In the genomic region with DNA sequence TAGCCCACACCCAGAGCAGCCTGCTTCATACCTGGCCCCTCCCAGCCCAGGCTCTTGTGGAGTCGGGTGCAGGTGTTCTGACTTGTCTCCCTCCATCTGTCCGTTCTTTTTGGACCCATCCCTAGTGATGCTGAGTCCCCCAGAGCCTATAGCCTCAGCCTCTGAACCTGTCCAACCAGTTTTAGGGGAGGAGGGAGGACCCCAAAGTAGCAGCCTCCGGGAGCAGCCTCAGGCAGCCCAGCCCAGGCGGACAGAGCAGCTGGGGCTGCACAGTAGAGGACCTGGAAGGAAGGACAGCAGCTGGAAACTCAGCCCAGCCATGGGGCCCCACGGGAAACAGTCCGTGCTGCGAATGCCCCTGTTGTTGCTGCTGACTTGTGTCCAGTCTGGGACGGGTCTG, we compare ENCODE assay signal across 19 mouse cellular contexts. TPM values are rescaled to one million over a fixed set of nuclear protein-coding genes. Genes with fewer than 3 reads are reported as not detected.
DNase-seq lines count a peak whose midpoint lies in the region; ATAC-seq lines count a peak whose summit lies in the region.
"Had no signal": no experiment of that assay in that cellular context is flagged by ENCODE, and none has a peak within 500 bp of the region (broad histone marks: within the 10 kb centered on the region; RNA-seq: fewer than 3 reads in every experiment).

No protein-coding gene starts in this region.

- H3K9me3 ChIP-seq in kidney, embryonic 15.5 days (replicated peaks): no peaks in the 10 kb centered on the region
- H3K9me3 ChIP-seq in embryonic facial prominence, embryonic 10.5 days: no peaks in the 10 kb centered on the region
- H3K9me3 ChIP-seq in embryonic facial prominence, embryonic 14.5 days (ENCODE audit: control insufficient read depth, low read length): no peaks in the 10 kb centered on the region
- no peaks in the 10 kb centered on the region for H3K9me3 ChIP-seq in stomach, embryonic 14.5 days (ENCODE audit: control insufficient read depth, low read depth, low read length)
- H3K9me3 ChIP-seq: heart, embryonic 12.5 days had no signal

- 25% methylated on average over 8 of the region's 8 CpGs for WGBS in kidney, embryonic 15.5 days
- WGBS in embryonic facial prominence, embryonic 10.5 days: 25% methylated on average over 8 of the region's 8 CpGs
- 16% methylated on average over 8 of the region's 8 CpGs for WGBS in embryonic facial prominence, embryonic 14.5 days
- 8% methylated on average over 8 of the region's 8 CpGs for WGBS in stomach, embryonic 14.5 days

- H3K27me3 ChIP-seq in kidney, embryonic 15.5 days: no peaks in the 10 kb centered on the region
- H3K27me3 ChIP-seq in embryonic facial prominence, embryonic 10.5 days (replicated peaks; ENCODE audit: low read depth, poor library complexity, severe bottlenecking): peaks cover 22% of the 10 kb centered on the region
- no peaks in the 10 kb centered on the region for H3K27me3 ChIP-seq in embryonic facial prominence, embryonic 14.5 days (replicated peaks; ENCODE audit: control insufficient read depth, insufficient read depth, low read length)
- H3K27me3 ChIP-seq in stomach, embryonic 14.5 days (ENCODE audit: control insufficient read depth, insufficient read depth, low read length): no peaks in the 10 kb centered on the region

- DNase-seq in kidney, adult 9 months: no peak
- DNase-seq in embryonic facial prominence, embryonic 10.5 days (ENCODE audit: low spot score): peak; percentile 35
- peak; percentile 48 for DNase-seq in embryonic facial prominence, embryonic 14.5 days (ENCODE audit: low spot score)
- DNase-seq in ovary, adult 18-20 months (ENCODE audit: low spot score): no peak
- DNase-seq in embryo, embryonic 9.5 days (ENCODE audit: extremely low spot score): no peak
- DNase-seq: adrenal gland, adult 8-10 months; cerebellum, adult 8-10 months; gastrocnemius, adult 2 months; heart, postnatal 36 days; kidney, adult 2 months; kidney, postnatal 25 days; liver, postnatal 0 days; lung, postnatal 4 days; thymus, adult 18-20 months had no signal

- no peak overlapping the region; the same call in 1 of the 2 replicates for H3K27ac ChIP-seq in kidney, embryonic 15.5 days
- 0 out of 2 replicates have a peak overlapping the region, but pooled peaks have one; percentile 44 for H3K27ac ChIP-seq in embryonic facial prominence, embryonic 10.5 days (replicated peaks)
- no peak overlapping the region for H3K27ac ChIP-seq in embryonic facial prominence, embryonic 14.5 days (replicated peaks; ENCODE audit: low read depth, low read length)
- H3K27ac ChIP-seq in stomach, embryonic 14.5 days (ENCODE audit: low read length): no peak overlapping the region
- H3K27ac ChIP-seq: forebrain, embryonic 10.5 days; gastrocnemius, adult 2 months had no signal

- H3K4me2 ChIP-seq in kidney, embryonic 15.5 days: 0 out of 2 replicates have a peak overlapping the region, but pooled peaks have one; percentile 5
- 0 out of 2 replicates have a peak overlapping the region, but pooled peaks have one; percentile 8 for H3K4me2 ChIP-seq in embryonic facial prominence, embryonic 14.5 days (ENCODE audit: low read depth, low read length)
- no peak overlapping the region for H3K4me2 ChIP-seq in stomach, embryonic 14.5 days (replicated peaks; ENCODE audit: low read depth, low read length)
- H3K4me2 ChIP-seq: heart, embryonic 12.5 days had no signal

- ATAC-seq in kidney, embryonic 15.5 days (replicated peaks; ENCODE audit: low FRiP score): no peak
- peak; percentile 83 for ATAC-seq in embryonic facial prominence, embryonic 14.5 days (ENCODE audit: low read depth)
- peak; percentile 60 for ATAC-seq in stomach, embryonic 14.5 days (ENCODE audit: insufficient number of reproducible peaks, insufficient read depth, low FRiP score, low read depth)
- ATAC-seq: liver, postnatal 0 days had no signal

- H3K36me3 ChIP-seq in kidney, embryonic 15.5 days: no peaks in the 10 kb centered on the region
- H3K36me3 ChIP-seq in embryonic facial prominence, embryonic 10.5 days (replicated peaks): no peaks in the 10 kb centered on the region
- H3K36me3 ChIP-seq in embryonic facial prominence, embryonic 14.5 days (ENCODE audit: control insufficient read depth, insufficient read depth, low read length): no peaks in the 10 kb centered on the region
- no peaks in the 10 kb centered on the region for H3K36me3 ChIP-seq in stomach, embryonic 14.5 days (ENCODE audit: control insufficient read depth, insufficient read depth, low read length)
- H3K36me3 ChIP-seq: forebrain, embryonic 10.5 days; heart, embryonic 12.5 days had no signal

- no peak overlapping the region for H3K4me3 ChIP-seq in kidney, embryonic 15.5 days (replicated peaks)
- peak overlapping the region; percentile 17; the same call in 1 of the 2 replicates for H3K4me3 ChIP-seq in embryonic facial prominence, embryonic 10.5 days
- no peak overlapping the region for H3K4me3 ChIP-seq in embryonic facial prominence, embryonic 14.5 days (ENCODE audit: low read depth, low read length)
- no peak overlapping the region for H3K4me3 ChIP-seq in stomach, embryonic 14.5 days (ENCODE audit: low read depth, low read length)
- H3K4me3 ChIP-seq: forebrain, embryonic 10.5 days; gastrocnemius, adult 2 months; heart, embryonic 12.5 days had no signal

- peaks cover 32% of the 10 kb centered on the region for H3K4me1 ChIP-seq in kidney, embryonic 15.5 days
- peaks cover 20% of the 10 kb centered on the region for H3K4me1 ChIP-seq in embryonic facial prominence, embryonic 10.5 days
- peaks cover under 1% of the 10 kb centered on the region; the same call in 1 of the 2 replicates for H3K4me1 ChIP-seq in embryonic facial prominence, embryonic 14.5 days (ENCODE audit: control insufficient read depth, insufficient read depth, low read length)
- H3K4me1 ChIP-seq in stomach, embryonic 14.5 days (ENCODE audit: control insufficient read depth, insufficient read depth, low read length): peaks cover 11% of the 10 kb centered on the region

- no peak overlapping the region for H3K9ac ChIP-seq in kidney, embryonic 15.5 days
- no peak overlapping the region for H3K9ac ChIP-seq in embryonic facial prominence, embryonic 14.5 days (ENCODE audit: low read depth, low read length)
- no peak overlapping the region for H3K9ac ChIP-seq in stomach, embryonic 14.5 days (replicated peaks; ENCODE audit: low read depth, low read length)
- H3K9ac ChIP-seq: heart, embryonic 12.5 days; liver, postnatal 0 days had no signal

RNA-seq across cellular contexts. Expression of gene Upk3bl, which starts 2.8 kb away (rescaled TPM):
- 2.8 and 3.2 TPM in 2 replicates for polyA plus RNA-seq in kidney, embryonic 15.5 days (2015; fragmentation: Nextera tagmentation; extraction: Ambion mirVana)
- 6.0 and 6.7 TPM in 2 replicates for polyA plus RNA-seq in embryonic facial prominence, embryonic 10.5 days (2016; fragmentation: Nextera tagmentation; extraction: Ambion mirVana)
- polyA plus RNA-seq in embryonic facial prominence, embryonic 14.5 days (2014; fragmentation: Nextera tagmentation; extraction: Ambion mirVana): 17.1 and 28.1 TPM in 2 replicates
- polyA plus RNA-seq in stomach, embryonic 14.5 days (2014; fragmentation: Nextera tagmentation; extraction: Ambion mirVana): 62.4 and 63.0 TPM in 2 replicates
- polyA plus RNA-seq: liver, adult 2 months; liver, postnatal 0 days had no signal

RNA-seq across cellular contexts. Expression of gene Upk3b, which starts 18.8 kb away (rescaled TPM):
- 2.6 and 5.9 TPM in 2 replicates for polyA plus RNA-seq in kidney, embryonic 15.5 days (2015; fragmentation: Nextera tagmentation; extraction: Ambion mirVana)
- 0.32 and 0.78 TPM in 2 replicates for polyA plus RNA-seq in embryonic facial prominence, embryonic 10.5 days (2016; fragmentation: Nextera tagmentation; extraction: Ambion mirVana)
- 0.50 and 1.4 TPM in 2 replicates for polyA plus RNA-seq in embryonic facial prominence, embryonic 14.5 days (2014; fragmentation: Nextera tagmentation; extraction: Ambion mirVana)
- polyA plus RNA-seq in stomach, embryonic 14.5 days (2014; fragmentation: Nextera tagmentation; extraction: Ambion mirVana): 23.7 and 27.1 TPM in 2 replicates
- polyA plus RNA-seq: forebrain, embryonic 10.5 days had no signal

RNA-seq across cellular contexts. Expression of gene Rasa4, which starts 26.6 kb away (rescaled TPM):
- 15.4 and 18.5 TPM in 2 replicates for polyA plus RNA-seq in kidney, embryonic 15.5 days (2015; fragmentation: Nextera tagmentation; extraction: Ambion mirVana)
- 2.4 and 4.7 TPM in 2 replicates for polyA plus RNA-seq in embryonic facial prominence, embryonic 10.5 days (2016; fragmentation: Nextera tagmentation; extraction: Ambion mirVana)
- polyA plus RNA-seq in embryonic facial prominence, embryonic 14.5 days (2014; fragmentation: Nextera tagmentation; extraction: Ambion mirVana): 11.4 and 13.8 TPM in 2 replicates
- polyA plus RNA-seq in stomach, embryonic 14.5 days (2014; fragmentation: Nextera tagmentation; extraction: Ambion mirVana): 10.2 and 11.0 TPM in 2 replicates

RNA-seq across cellular contexts. Expression of gene Polr2j, which starts 59.3 kb away (rescaled TPM):
- polyA plus RNA-seq in kidney, embryonic 15.5 days (2015; fragmentation: Nextera tagmentation; extraction: Ambion mirVana): 249 and 260 TPM in 2 replicates
- 300 and 301 TPM in 2 replicates for polyA plus RNA-seq in embryonic facial prominence, embryonic 10.5 days (2016; fragmentation: Nextera tagmentation; extraction: Ambion mirVana)
- 227 and 230 TPM in 2 replicates for polyA plus RNA-seq in embryonic facial prominence, embryonic 14.5 days (2014; fragmentation: Nextera tagmentation; extraction: Ambion mirVana)
- polyA plus RNA-seq in stomach, embryonic 14.5 days (2014; fragmentation: Nextera tagmentation; extraction: Ambion mirVana): 239 and 243 TPM in 2 replicates

Comparison
In these comparisons a context has a peak if more than half of its experiments do, and no peak if none do; other contexts are left out.
1. DNase-seq: peak in embryonic facial prominence, embryonic 10.5 days (single experiment) and embryonic facial prominence, embryonic 14.5 days (single experiment); none in kidney, adult 9 months (single experiment), ovary, adult 18-20 months (single experiment) and embryo, embryonic 9.5 days (single experiment).